Mouse (Mus musculus) liver, embryonic 12.5 days (tissue): ENCODE results near the gene Rrp36. TPM values are rescaled to one million over a fixed set of nuclear protein-coding genes. Genes with fewer than 3 reads are reported as not detected.
A peak's percentile ranks its signal among the peaks of the same experiment; 100 is the strongest.

ENCODE experiments used
- ATAC-seq: fragments of 200-750 bp; cut with Nextera tagmentation; 2 replicates; pipeline ENCODE4 v1.8.0; 2017; ENCODE audit warnings: moderate number of reproducible peaks, mild to moderate bottlenecking, moderate library complexity
- H3K27ac ChIP-seq: fragments of 300-500 bp; sonication (generic); 2 replicates; pipeline ENCODE4 v1.5.1; 2016; ENCODE audit warnings: mild to moderate bottlenecking
- H3K27me3 ChIP-seq: fragments of 300-500 bp; sonication (generic); replicated peaks from 2 replicates; pipeline ENCODE4 v1.6.1; 2016; ENCODE audit warnings: mild to moderate bottlenecking, moderate library complexity
- H3K36me3 ChIP-seq: fragments of 300-500 bp; sonication (generic); 2 replicates; pipeline ENCODE4 v1.6.1; 2016; ENCODE audit warnings: mild to moderate bottlenecking, moderate library complexity
- H3K4me1 ChIP-seq: fragments of 300-500 bp; sonication (generic); 2 replicates; pipeline ENCODE4 v1.6.1; 2016
- H3K4me2 ChIP-seq: fragments of 300-500 bp; sonication (generic); 2 replicates; pipeline ENCODE4 v1.6.1; 2016; ENCODE audit warnings: mild to moderate bottlenecking, moderate library complexity
- H3K4me3 ChIP-seq: fragments of 300-500 bp; sonication (generic); 2 replicates; pipeline ENCODE4 v1.5.1; 2016; ENCODE audit warnings: mild to moderate bottlenecking, moderate library complexity
- H3K9ac ChIP-seq: fragments of 300-500 bp; sonication (generic); 2 replicates; pipeline ENCODE4 v1.6.1; 2016; ENCODE audit warnings: mild to moderate bottlenecking, moderate library complexity
- H3K9me3 ChIP-seq: fragments of 300-500 bp; sonication (generic); replicated peaks from 2 replicates; pipeline ENCODE4 v1.6.1; 2016; ENCODE audit warnings: mild to moderate bottlenecking, moderate library complexity
- WGBS: fragments of 180-500 bp; shearing (Covaris S2); methylation state at CpG from one replicate; pipeline ENCODE4 v1.1.7; 2016; ENCODE audit not compliant: insufficient replicate concordance; 5-methylcytosine and 5-hydroxymethylcytosine counted together
- polyA plus RNA-seq: library from polyadenylated mRNA; unstranded; fragments of >200 nt; fragmentation: Nextera tagmentation; extraction: Ambion mirVana; gene quantifications from 2 replicates; pipeline ENCODE4 v1.2.1, GENCODE M21; 2016

Rrp36 gene
- 37.0 and 37.3 TPM in 2 replicates for polyA plus RNA-seq

- peak; percentile 93 for ATAC-seq
- Histone ChIP-seq H3K9me3 (no peaks in the 10 kb centered on the region), H3K4me3 (peak within 1 kb of the TSS; percentile 76), H3K36me3 (peaks cover 75% of the 10 kb centered on the region), H3K27me3 (no peaks in the 10 kb centered on the region), H3K9ac (peak within 1 kb of the TSS; percentile 75), H3K4me1 (peaks cover 37% of the 10 kb centered on the region), H3K27ac (peak within 1 kb of the TSS; percentile 83), H3K4me2 (peak within 1 kb of the TSS; percentile 83)
- WGBS = under 1% methylated on average over 43 of the region's 43 CpGs
Observed at GRCm38 (mm10) chr17:46673850-46674529, at the start of gene Rrp36. TSS of gene Rrp36 (minus strand) at chr17:46674352.

- Histone ChIP-seq H3K4me1 (peaks cover 13% of the 10 kb centered on the region), H3K9me3 (no peaks in the 10 kb centered on the region), H3K9ac (no peak overlapping the region), H3K4me3 (no peak overlapping the region), H3K36me3 (peaks cover 68% of the 10 kb centered on the region), H3K27ac (no peak overlapping the region), H3K27me3 (no peaks in the 10 kb centered on the region), H3K4me2 (no peak overlapping the region)
- no peak for ATAC-seq
- WGBS = 79% methylated on average over 7 of the region's 7 CpGs
Observed at GRCm38 (mm10) chr17:46721077-46721476, 46.9 kb upstream of the Rrp36 start.

GRCm38 (mm10) chr17:46714756-46715481 lies 40.8 kb upstream of the Rrp36 start:
- H3K27me3 ChIP-seq = no peaks in the 10 kb centered on the region
- no peak overlapping the region for H3K4me2 ChIP-seq
- H3K4me1 ChIP-seq = peaks cover 28% of the 10 kb centered on the region
- no peak overlapping the region for H3K27ac ChIP-seq
- H3K4me3 ChIP-seq = no peak overlapping the region
- H3K9ac ChIP-seq = no peak overlapping the region
- WGBS = 82% methylated on average over 11 of the region's 11 CpGs
- no peaks in the 10 kb centered on the region for H3K9me3 ChIP-seq
- no peak for ATAC-seq
- peaks cover 46% of the 10 kb centered on the region for H3K36me3 ChIP-seq

GRCm38 (mm10) chr17:46713849-46714248 lies 39.7 kb upstream of the Rrp36 start:
- Histone ChIP-seq H3K27ac (no peak overlapping the region), H3K36me3 (peaks cover 46% of the 10 kb centered on the region), H3K4me3 (no peak overlapping the region), H3K4me2 (no peak overlapping the region; the same call in 1 of the 2 replicates), H3K9ac (no peak overlapping the region), H3K27me3 (no peaks in the 10 kb centered on the region), H3K4me1 (peaks cover 28% of the 10 kb centered on the region), H3K9me3 (no peaks in the 10 kb centered on the region)
- WGBS = 85% methylated on average over 9 of the region's 9 CpGs
- ATAC-seq = no peak

GRCm38 (mm10) chr17:46712442-46712841 lies 38.3 kb upstream of the Rrp36 start:
- Histone ChIP-seq H3K9ac (peak overlapping the region; percentile 98), H3K4me3 (peak overlapping the region; percentile 100), H3K27me3 (no peaks in the 10 kb centered on the region), H3K9me3 (no peaks in the 10 kb centered on the region), H3K4me2 (peak overlapping the region; percentile 97), H3K27ac (peak overlapping the region; percentile 80), H3K4me1 (peaks cover 28% of the 10 kb centered on the region), H3K36me3 (peaks cover 44% of the 10 kb centered on the region)
- WGBS = 17% methylated on average over 7 of the region's 7 CpGs
- ATAC-seq = no peak

GRCm38 (mm10) chr17:46711612-46712271 lies 37.6 kb upstream of the Rrp36 start:
- H3K27ac ChIP-seq = peak overlapping the region; percentile 80
- peaks cover 28% of the 10 kb centered on the region for H3K4me1 ChIP-seq
- peak overlapping the region; percentile 100 for H3K4me3 ChIP-seq
- H3K36me3 ChIP-seq = peaks cover 37% of the 10 kb centered on the region
- no peaks in the 10 kb centered on the region for H3K27me3 ChIP-seq
- H3K4me2 ChIP-seq = peak overlapping the region; percentile 97
- under 1% methylated on average over 63 of the region's 76 CpGs for WGBS
- no peaks in the 10 kb centered on the region for H3K9me3 ChIP-seq
- H3K9ac ChIP-seq = peak overlapping the region; percentile 98
- ATAC-seq = peak; percentile 56

- Histone ChIP-seq H3K27me3 (no peaks in the 10 kb centered on the region), H3K36me3 (peaks cover 30% of the 10 kb centered on the region), H3K9ac (peak within 1 kb of the TSS; percentile 98), H3K9me3 (no peaks in the 10 kb centered on the region), H3K27ac (peak within 1 kb of the TSS; percentile 80), H3K4me1 (peaks cover 33% of the 10 kb centered on the region), H3K4me2 (peak within 1 kb of the TSS; percentile 97), H3K4me3 (peak within 1 kb of the TSS; percentile 100)
- WGBS = 6% methylated on average over 36 of the region's 36 CpGs
- ATAC-seq = peak; percentile 86
Observed at GRCm38 (mm10) chr17:46710959-46711597, 36.9 kb upstream of the Rrp36 start, which contains the start of gene Pex6. TSS of gene Pex6 (plus strand) at chr17:46711463.

- no peak for ATAC-seq
- no peaks in the 10 kb centered on the region for H3K27me3 ChIP-seq
- peak overlapping the region; percentile 95 for H3K4me2 ChIP-seq
- WGBS = 85% methylated on average over 14 of the region's 14 CpGs
- H3K36me3 ChIP-seq = no peaks in the 10 kb centered on the region; the same call in 1 of the 2 replicates
- no peak overlapping the region for H3K9ac ChIP-seq
- no peaks in the 10 kb centered on the region for H3K9me3 ChIP-seq
- H3K27ac ChIP-seq = no peak overlapping the region
- H3K4me1 ChIP-seq = peaks cover 49% of the 10 kb centered on the region
- no peak overlapping the region for H3K4me3 ChIP-seq
Observed at GRCm38 (mm10) chr17:46706375-46707089, 32.4 kb upstream of the Rrp36 start.

- WGBS = under 1% methylated on average over 48 of the region's 48 CpGs
- Histone ChIP-seq H3K4me2 (peak within 1 kb of the TSS; percentile 95), H3K27ac (peak within 1 kb of the TSS; percentile 89), H3K36me3 (peaks cover 12% of the 10 kb centered on the region), H3K4me3 (peak within 1 kb of the TSS; percentile 88), H3K4me1 (peaks cover 52% of the 10 kb centered on the region), H3K9ac (peak within 1 kb of the TSS; percentile 93), H3K9me3 (no peaks in the 10 kb centered on the region), H3K27me3 (no peaks in the 10 kb centered on the region)
- peak; percentile 94 for ATAC-seq
Observed at GRCm38 (mm10) chr17:46704887-46705835, 31.0 kb upstream of the Rrp36 start, which contains the start of gene Ppp2r5d. TSS of gene Ppp2r5d (minus strand) at chr17:46705111.
